Mouse (Mus musculus): ENCODE data around the gene Btg4.

GRCm38 (mm10) chr9:51032785-51033529 lies 27.7 kb upstream of the Btg4 start:
- TF ChIP-seq CTCF (IDR thresholded peaks at IDR 0.05; ENCODE audit: control insufficient read depth, insufficient read depth, insufficient replicate concordance, low read depth, low read length) (no peak), POLR2A (IDR thresholded peaks at IDR 0.05; ENCODE audit: control insufficient read depth, low read depth, low read length) (no peak)

Data from testis, adult 2 months (tissue).